ENCODE assay signal across 14 mouse cellular contexts in genomic region chr5:24973672-24974225, GRCm38 (mm10).
DNase-seq lines count a peak whose midpoint lies in the region; ATAC-seq and TF ChIP-seq lines count a peak whose summit lies in the region.
"Had no signal": no experiment of that assay in that cellular context is flagged by ENCODE, and none has a peak within 500 bp of the region (broad histone marks: within the 10 kb centered on the region; RNA-seq: fewer than 3 reads in every experiment).

No protein-coding gene starts in this region.

- H3K36me3 ChIP-seq in heart, embryonic 10.5 days, result no peaks in the 10 kb centered on the region
- no peaks in the 10 kb centered on the region for H3K36me3 ChIP-seq in hindbrain, embryonic 13.5 days
- no peaks in the 10 kb centered on the region for H3K36me3 ChIP-seq in hindbrain, embryonic 10.5 days
- H3K36me3 ChIP-seq: embryonic facial prominence, embryonic 15.5 days; forebrain, embryonic 10.5 days; kidney, embryonic 15.5 days had no signal

- no peaks in the 10 kb centered on the region for H3K27me3 ChIP-seq in heart, embryonic 10.5 days (ENCODE audit: insufficient read depth, poor library complexity, severe bottlenecking)
- H3K27me3 ChIP-seq in hindbrain, embryonic 13.5 days, result no peaks in the 10 kb centered on the region
- no peaks in the 10 kb centered on the region for H3K27me3 ChIP-seq in hindbrain, embryonic 10.5 days (ENCODE audit: insufficient read depth, poor library complexity, severe bottlenecking)
- no peaks in the 10 kb centered on the region for H3K27me3 ChIP-seq in Patski
- H3K27me3 ChIP-seq: embryonic facial prominence, embryonic 15.5 days; kidney, embryonic 15.5 days had no signal

- H3K9me3 ChIP-seq in heart, embryonic 10.5 days, result no peaks in the 10 kb centered on the region
- no peaks in the 10 kb centered on the region for H3K9me3 ChIP-seq in hindbrain, embryonic 13.5 days
- no peaks in the 10 kb centered on the region for H3K9me3 ChIP-seq in hindbrain, embryonic 10.5 days
- H3K9me3 ChIP-seq: embryonic facial prominence, embryonic 15.5 days; forebrain, embryonic 10.5 days; kidney, embryonic 15.5 days had no signal

- no peak for ATAC-seq in hindbrain, embryonic 13.5 days (ENCODE audit: low FRiP score)
- peak; percentile 13 for ATAC-seq in Patski

- in situ Hi-C loops in Patski (cut with MboI; ENCODE audit: low pct_unique_long_range_greater_than_20kb), result no loop called here

- peaks cover 71% of the 10 kb centered on the region for H3K4me1 ChIP-seq in heart, embryonic 10.5 days
- peaks cover 14% of the 10 kb centered on the region for H3K4me1 ChIP-seq in hindbrain, embryonic 13.5 days (replicated peaks)
- H3K4me1 ChIP-seq in hindbrain, embryonic 10.5 days (replicated peaks), result peaks cover 34% of the 10 kb centered on the region

- H3K27ac ChIP-seq in heart, embryonic 10.5 days, result peak overlapping the region; percentile 31; the same call in 1 of the 2 replicates
- H3K27ac ChIP-seq in hindbrain, embryonic 13.5 days, result no peak overlapping the region
- H3K27ac ChIP-seq in hindbrain, embryonic 10.5 days, result no peak overlapping the region
- H3K27ac ChIP-seq: embryonic facial prominence, embryonic 15.5 days; forebrain, embryonic 10.5 days; hindbrain, embryonic 14.5 days; kidney, embryonic 15.5 days had no signal

- H3K9ac ChIP-seq in hindbrain, embryonic 13.5 days, result 0 out of 2 replicates have a peak overlapping the region, but pooled peaks have one; percentile 19
- H3K9ac ChIP-seq: embryonic facial prominence, embryonic 15.5 days; hindbrain, embryonic 14.5 days; kidney, embryonic 15.5 days had no signal

- H3K4me3 ChIP-seq in heart, embryonic 10.5 days, result no peak overlapping the region
- H3K4me3 ChIP-seq in hindbrain, embryonic 13.5 days, result no peak overlapping the region
- H3K4me3 ChIP-seq in hindbrain, embryonic 10.5 days, result no peak overlapping the region
- H3K4me3 ChIP-seq: embryonic facial prominence, embryonic 15.5 days; forebrain, embryonic 10.5 days; kidney, embryonic 15.5 days had no signal

- no peak overlapping the region for H3K4me2 ChIP-seq in hindbrain, embryonic 13.5 days
- H3K4me2 ChIP-seq: embryonic facial prominence, embryonic 15.5 days; hindbrain, embryonic 14.5 days; kidney, embryonic 15.5 days; liver, embryonic 11.5 days had no signal

- no peak for TF ChIP-seq CTCF in Patski (IDR thresholded peaks at IDR 0.05)

- POLR2A ChIA-PET in Patski (lab: Charles Lee), result interaction anchor here (0.7 kb wide), 2 partner anchors 8 to 27 kb away, joined by 3 read pairs; no protein-coding TSS in a partner anchor

- 73% methylated on average over 9 of the region's 9 CpGs for WGBS in heart, embryonic 10.5 days
- WGBS in hindbrain, embryonic 13.5 days, result 78% methylated on average over 9 of the region's 9 CpGs
- WGBS in hindbrain, embryonic 10.5 days, result 83% methylated on average over 9 of the region's 9 CpGs

- DNase-seq in heart, embryonic 10.5 days (ENCODE audit: low spot score), result no peak
- no peak for DNase-seq in heart, adult 9 months (ENCODE audit: low spot score in 2 of 2)
- no peak for DNase-seq in hindbrain, embryonic 10.5 days (ENCODE audit: low spot score)
- no peak for DNase-seq in Patski (ENCODE audit: low read depth, low spot score)
- no peak for DNase-seq in right cerebral cortex, adult 18-20 months
- no peak for DNase-seq in urinary bladder, adult 18-20 months (ENCODE audit: low spot score in 2 of 2)
- DNase-seq: embryo, embryonic 11 days; retina, postnatal 1 day had no signal

- CTCF ChIA-PET in Patski (lab: Charles Lee), result interaction anchor here (1.3 kb wide), 1 partner anchor 10 kb away, joined by 3 read pairs; no protein-coding TSS in a partner anchor
